Mouse (Mus musculus): ENCODE data around the gene Itprid2.

- TF ChIP-seq CTCF (IDR thresholded peaks at IDR 0.05; ENCODE audit: borderline replicate concordance, insufficient read depth, low read depth, low read length): peak; percentile 59; the same call in 1 of the 2 replicates
- no peak for TF ChIP-seq POLR2A (IDR thresholded peaks at IDR 0.05; ENCODE audit: borderline replicate concordance, insufficient read depth, low read length)
Observed at GRCm38 (mm10) chr2:79646237-79646688, 11.1 kb downstream of the Itprid2 start.
